Mouse (Mus musculus) forebrain, embryonic 15.5 days (tissue): Measurements from ENCODE around the gene Hdac4. TPM values are rescaled to one million over a fixed set of nuclear protein-coding genes. Genes with fewer than 3 reads are reported as not detected.

Experiments
- ATAC-seq: fragments of 200-750 bp; cut with Nextera tagmentation; replicated peaks from 2 replicates; pipeline ENCODE4 v1.8.0; 2017; ENCODE audit warnings: mild to moderate bottlenecking, moderate TSS enrichment, moderate library complexity
- H3K27ac ChIP-seq: fragments of 300-500 bp; sonication (generic); replicated peaks from 2 replicates; pipeline ENCODE4 v1.5.1; 2015; ENCODE audit warnings: mild to moderate bottlenecking, inconsistent platforms
- H3K27me3 ChIP-seq: fragments of 300-500 bp; sonication (generic); 2 replicates; pipeline ENCODE4 v1.6.1; 2015; ENCODE audit warnings: inconsistent platforms
- H3K36me3 ChIP-seq: fragments of 300-500 bp; sonication (generic); 2 replicates; pipeline ENCODE4 v1.6.1; 2015; ENCODE audit warnings: mild to moderate bottlenecking, inconsistent platforms
- H3K4me1 ChIP-seq: fragments of 300-500 bp; sonication (generic); 2 replicates; pipeline ENCODE4 v1.6.1; 2015; ENCODE audit warnings: inconsistent platforms
- H3K4me2 ChIP-seq: fragments of 300-500 bp; sonication (generic); replicated peaks from 2 replicates; pipeline ENCODE4 v1.6.1; 2015; ENCODE audit warnings: mild to moderate bottlenecking, inconsistent platforms
- H3K4me3 ChIP-seq: fragments of 300-500 bp; sonication (generic); 2 replicates; pipeline ENCODE4 v1.5.1; 2015; ENCODE audit warnings: mild to moderate bottlenecking, inconsistent platforms
- H3K9ac ChIP-seq: fragments of 300-500 bp; sonication (generic); replicated peaks from 2 replicates; pipeline ENCODE4 v1.6.1; 2015; ENCODE audit warnings: mild to moderate bottlenecking, inconsistent platforms
- H3K9me3 ChIP-seq: fragments of 300-500 bp; sonication (generic); 2 replicates; pipeline ENCODE4 v1.6.1; 2016; ENCODE audit warnings: inconsistent platforms
- WGBS: fragments of 180-500 bp; shearing (Covaris S2); methylation state at CpG from one replicate; pipeline ENCODE4 v1.1.7; 2015; ENCODE audit warnings: mixed read lengths; 5-methylcytosine and 5-hydroxymethylcytosine counted together
- polyA plus RNA-seq: library from polyadenylated mRNA; unstranded; fragments of >200 nt; fragmentation: Nextera tagmentation; extraction: Ambion mirVana; gene quantifications from 2 replicates; pipeline ENCODE4 v1.2.1, GENCODE M21; 2015

The Hdac4 gene
- 31.9 and 32.2 TPM in 2 replicates for polyA plus RNA-seq

GRCm38 (mm10) chr1:92195360-92196149, at the start of gene Hdac4:
Hdac4 (minus strand) TSS chr1:92195699.
- peak within 1 kb of the TSS; percentile 46 for H3K27ac ChIP-seq
- no peak within 1 kb of the TSS for H3K4me2 ChIP-seq
- peak; percentile 91 for ATAC-seq
- no peaks in the 10 kb centered on the region for H3K9me3 ChIP-seq
- no peaks in the 10 kb centered on the region for H3K27me3 ChIP-seq
- 38% methylated on average over 13 of the region's 13 CpGs for WGBS
- no peaks in the 10 kb centered on the region for H3K36me3 ChIP-seq
- H3K4me1 ChIP-seq, result peaks cover 20% of the 10 kb centered on the region
- H3K9ac ChIP-seq, result no peak within 1 kb of the TSS
- H3K4me3 ChIP-seq, result no peak within 1 kb of the TSS

GRCm38 (mm10) chr1:92243549-92243948, 48.0 kb upstream of the Hdac4 start:
- no peak; the same call in 1 of the 2 replicates for ATAC-seq
- no peak overlapping the region for H3K4me2 ChIP-seq
- WGBS, result 61% methylated on average over 8 of the region's 8 CpGs
- H3K9me3 ChIP-seq, result no peaks in the 10 kb centered on the region
- H3K4me1 ChIP-seq, result peaks cover 10% of the 10 kb centered on the region
- peak overlapping the region; percentile 55 for H3K27ac ChIP-seq
- no peaks in the 10 kb centered on the region for H3K27me3 ChIP-seq
- H3K4me3 ChIP-seq, result no peak overlapping the region
- H3K9ac ChIP-seq, result no peak overlapping the region
- no peaks in the 10 kb centered on the region for H3K36me3 ChIP-seq

GRCm38 (mm10) chr1:92240072-92240471, 44.6 kb upstream of the Hdac4 start:
- 58% methylated on average over 4 of the region's 4 CpGs for WGBS
- Histone ChIP-seq H3K4me3 (no peak overlapping the region), H3K9me3 (no peaks in the 10 kb centered on the region), H3K4me2 (no peak overlapping the region), H3K27ac (peak overlapping the region; percentile 55), H3K4me1 (peaks cover 17% of the 10 kb centered on the region), H3K36me3 (no peaks in the 10 kb centered on the region), H3K27me3 (no peaks in the 10 kb centered on the region), H3K9ac (no peak overlapping the region)
- peak; percentile 36; the same call in 1 of the 2 replicates for ATAC-seq

- no peak overlapping the region for H3K4me2 ChIP-seq
Measured at GRCm38 (mm10) chr1:92235600-92235999, 40.1 kb upstream of the Hdac4 start.

GRCm38 (mm10) chr1:92225297-92225696, 29.8 kb upstream of the Hdac4 start:
- Histone ChIP-seq H3K27me3 (no peaks in the 10 kb centered on the region), H3K4me1 (peaks cover 15% of the 10 kb centered on the region), H3K36me3 (no peaks in the 10 kb centered on the region), H3K9me3 (no peaks in the 10 kb centered on the region), H3K27ac (no peak overlapping the region), H3K4me3 (no peak overlapping the region), H3K9ac (no peak overlapping the region), H3K4me2 (no peak overlapping the region)
- ATAC-seq, result no peak
- WGBS, result 90% methylated on average over 2 of the region's 2 CpGs

More at GRCm38 (mm10) chr1:92235600-92235999, 40.1 kb upstream of the Hdac4 start:
- no peaks in the 10 kb centered on the region for H3K9me3 ChIP-seq
- no peak for ATAC-seq
- no peak overlapping the region for H3K27ac ChIP-seq
- H3K9ac ChIP-seq, result no peak overlapping the region
- WGBS, result 88% methylated on average over 4 of the region's 4 CpGs
- peaks cover 7% of the 10 kb centered on the region; the same call in 1 of the 2 replicates for H3K4me1 ChIP-seq
- H3K27me3 ChIP-seq, result no peaks in the 10 kb centered on the region
- no peak overlapping the region for H3K4me3 ChIP-seq
- H3K36me3 ChIP-seq, result no peaks in the 10 kb centered on the region

- no peaks in the 10 kb centered on the region for H3K27me3 ChIP-seq
- 0 out of 2 replicates have a peak overlapping the region, but pooled peaks have one; percentile 16 for H3K4me2 ChIP-seq
- peak overlapping the region; percentile 62 for H3K27ac ChIP-seq
- ATAC-seq, result peak; percentile 94
- 5% methylated on average over 17 of the region's 17 CpGs for WGBS
- no peak overlapping the region for H3K9ac ChIP-seq
- H3K4me1 ChIP-seq, result peaks cover 15% of the 10 kb centered on the region
- no peaks in the 10 kb centered on the region for H3K9me3 ChIP-seq
- no peak overlapping the region for H3K4me3 ChIP-seq
- H3K36me3 ChIP-seq, result no peaks in the 10 kb centered on the region
Measured at GRCm38 (mm10) chr1:92223956-92224891, 28.7 kb upstream of the Hdac4 start.

- Histone ChIP-seq H3K4me3 (no peak overlapping the region), H3K9me3 (no peaks in the 10 kb centered on the region), H3K27me3 (no peaks in the 10 kb centered on the region), H3K4me1 (peaks cover 27% of the 10 kb centered on the region), H3K4me2 (no peak overlapping the region), H3K27ac (no peak overlapping the region), H3K36me3 (no peaks in the 10 kb centered on the region), H3K9ac (no peak overlapping the region)
- 86% methylated on average over 11 of the region's 11 CpGs for whole genome bisulfite sequencing
- no peak for ATAC-seq
Measured at GRCm38 (mm10) chr1:92216710-92217109, 21.2 kb upstream of the Hdac4 start.

- H3K9me3 ChIP-seq, result no peaks in the 10 kb centered on the region
- no peak overlapping the region for H3K9ac ChIP-seq
- H3K36me3 ChIP-seq, result no peaks in the 10 kb centered on the region
- peaks cover 29% of the 10 kb centered on the region for H3K4me1 ChIP-seq
- H3K27ac ChIP-seq, result no peak overlapping the region
- H3K4me2 ChIP-seq, result no peak overlapping the region
- no peaks in the 10 kb centered on the region for H3K27me3 ChIP-seq
- peak; percentile 62; the same call in 1 of the 2 replicates for ATAC-seq
- no peak overlapping the region for H3K4me3 ChIP-seq
- whole genome bisulfite sequencing, result 25% methylated on average over 11 of the region's 11 CpGs
Measured at GRCm38 (mm10) chr1:92215996-92216630, 20.6 kb upstream of the Hdac4 start.

- no peak for ATAC-seq
- 70% methylated on average over 8 of the region's 8 CpGs for WGBS
- Histone ChIP-seq H3K4me2 (no peak overlapping the region), H3K9me3 (no peaks in the 10 kb centered on the region), H3K9ac (no peak overlapping the region), H3K27me3 (no peaks in the 10 kb centered on the region), H3K4me1 (peaks cover 33% of the 10 kb centered on the region), H3K27ac (peak overlapping the region; percentile 44; the same call in 1 of the 2 replicates), H3K36me3 (no peaks in the 10 kb centered on the region), H3K4me3 (no peak overlapping the region)
Measured at GRCm38 (mm10) chr1:92215131-92215638, 19.7 kb upstream of the Hdac4 start.

- WGBS, result 25% methylated on average over 13 of the region's 13 CpGs
- peak overlapping the region; percentile 24 for H3K27ac ChIP-seq
- no peak overlapping the region for H3K4me3 ChIP-seq
- H3K4me1 ChIP-seq, result peaks cover 37% of the 10 kb centered on the region
- H3K36me3 ChIP-seq, result no peaks in the 10 kb centered on the region
- no peaks in the 10 kb centered on the region for H3K9me3 ChIP-seq
- ATAC-seq, result peak; percentile 75
- H3K4me2 ChIP-seq, result no peak overlapping the region
- H3K27me3 ChIP-seq, result no peaks in the 10 kb centered on the region
- no peak overlapping the region for H3K9ac ChIP-seq
Measured at GRCm38 (mm10) chr1:92212003-92212750, 16.7 kb upstream of the Hdac4 start.
